Mouse (Mus musculus): ENCODE results near the gene Gpr107.
"Not testable (repeated sequence)": the region's sequence is repeated elsewhere in the genome, so short reads cannot be mapped to it uniquely, and the experiment has no call there.

Gene Gpr107

DNA sequence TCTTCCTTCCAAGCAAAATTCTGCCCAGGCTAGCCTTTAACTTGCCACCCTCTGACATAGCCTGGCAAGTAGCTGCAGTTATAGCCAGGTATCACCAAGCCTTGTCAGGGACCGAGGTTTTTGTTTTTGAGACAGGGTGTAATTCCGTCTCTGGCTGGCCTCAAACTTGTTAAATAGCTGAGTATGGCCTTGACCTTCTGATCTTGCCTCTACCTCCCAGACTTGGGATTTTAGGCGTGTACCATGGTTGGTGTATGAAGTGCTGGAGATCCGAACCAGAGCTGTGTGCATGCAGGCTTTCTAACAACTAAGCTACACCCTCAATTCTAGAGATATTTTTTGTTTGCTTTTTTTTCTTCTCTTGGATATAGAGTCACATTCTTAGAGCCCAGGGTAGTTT is 9.5 kb downstream of the Gpr107 start:
- no peak for DNase-seq

DNA sequence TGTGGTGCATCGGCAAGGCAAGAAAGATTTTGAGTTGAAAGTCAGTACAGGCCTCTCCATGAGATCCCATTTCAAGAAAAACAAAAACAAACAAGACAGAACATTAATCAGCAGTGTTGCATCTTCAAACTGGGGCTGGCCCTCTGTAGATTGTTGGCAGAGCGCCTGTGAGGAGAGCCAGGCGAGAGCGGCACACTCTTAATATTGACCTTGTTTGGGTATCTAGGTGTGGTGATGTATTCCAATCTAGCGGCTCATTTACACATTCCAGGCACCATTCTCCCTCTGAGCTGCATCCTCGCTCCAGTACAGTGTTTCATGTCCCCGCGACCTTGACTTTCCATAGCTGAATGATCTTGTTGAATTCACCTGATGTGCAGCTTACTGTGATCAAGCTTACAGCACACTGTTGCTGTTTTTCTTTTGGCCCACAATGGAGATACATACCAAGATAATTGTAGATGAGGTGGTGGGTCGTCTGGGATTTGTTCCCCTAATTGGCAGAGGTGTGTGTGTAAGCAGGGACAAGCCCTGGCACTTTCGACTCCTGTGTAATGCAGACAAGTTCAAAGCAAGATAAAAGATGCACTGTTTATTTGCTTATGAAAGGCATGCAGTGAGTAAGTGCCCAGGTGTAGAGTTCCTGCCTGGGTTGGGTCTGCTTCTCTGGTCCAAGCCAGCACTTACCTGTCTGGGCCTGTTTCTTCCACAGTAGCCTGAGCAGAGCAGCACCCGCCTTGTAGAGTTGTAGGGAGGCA is 11.4 kb downstream of the Gpr107 start:
- no peak for DNase-seq

DNA sequence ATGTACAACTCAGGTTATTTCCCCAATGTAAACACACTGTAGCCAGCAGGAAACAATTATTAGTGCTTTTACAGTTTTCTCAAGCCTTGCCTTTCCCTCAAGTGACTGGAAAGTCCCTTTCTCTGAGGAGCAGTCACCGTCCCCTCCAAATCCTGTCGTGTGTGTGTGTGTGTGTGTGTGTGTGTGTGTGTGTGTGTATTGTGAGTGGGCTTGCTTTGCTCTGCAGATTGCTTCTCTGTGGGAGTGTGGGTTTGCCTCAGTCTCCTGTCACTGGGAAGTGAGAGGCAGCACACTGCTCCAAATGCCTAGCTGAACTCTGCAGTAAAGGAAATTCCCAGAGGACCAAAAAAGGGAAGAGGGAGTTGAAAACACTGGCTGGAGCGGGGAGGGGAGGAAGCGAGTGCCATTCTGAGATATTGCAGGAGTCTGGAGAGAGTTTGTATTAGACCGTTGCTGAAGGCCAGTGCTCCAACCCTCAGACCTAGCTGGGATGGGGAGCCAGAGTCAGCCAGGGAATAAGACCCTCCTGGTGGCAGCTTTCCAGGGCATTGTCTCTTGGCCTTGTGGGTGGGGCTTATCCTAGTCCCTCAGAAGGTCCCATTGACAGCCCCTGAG is 12.8 kb downstream of the Gpr107 start:
- DNase-seq: peak in 1 of 2 experiments; percentile 23

DNA sequence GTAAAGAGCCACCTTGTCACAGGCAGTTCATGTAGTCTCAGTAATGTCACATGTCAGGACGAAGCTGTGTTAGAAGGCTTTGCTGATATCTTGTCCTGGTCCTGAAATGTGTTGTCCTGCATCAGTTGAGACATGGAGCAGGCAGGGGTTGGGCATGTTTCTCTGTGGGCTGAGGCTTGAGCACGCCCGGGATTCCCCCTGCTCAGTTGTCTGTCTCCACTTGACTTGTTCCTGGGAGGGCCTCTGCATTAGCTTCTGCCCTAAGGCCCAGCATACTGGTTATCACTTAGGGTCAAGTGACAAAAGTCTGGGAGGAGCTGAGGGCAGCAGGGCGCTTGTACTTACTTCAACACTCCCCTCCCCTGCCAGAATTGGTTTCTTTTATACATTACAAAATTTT is 13.4 kb downstream of the Gpr107 start:
- peak; percentile 17 to 32 for DNase-seq

DNA sequence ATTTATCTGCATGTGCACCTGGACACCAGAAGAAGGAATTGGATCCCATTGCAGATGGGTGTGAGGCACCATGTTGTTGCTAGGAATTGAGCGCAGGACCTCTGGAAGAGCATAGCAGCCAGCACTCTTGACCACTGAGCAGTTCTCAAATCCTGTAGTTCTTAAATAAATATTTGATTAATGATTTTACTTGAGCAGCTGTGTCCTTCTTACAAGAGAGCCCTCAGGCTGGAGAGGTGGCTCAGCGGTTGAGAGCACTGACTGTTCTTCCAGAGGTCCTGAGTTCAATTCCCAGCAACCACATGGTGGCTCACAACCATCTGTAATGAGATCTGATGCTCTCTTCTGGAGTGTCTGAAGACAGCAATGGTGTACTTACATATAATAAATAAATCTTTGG is 15.5 kb downstream of the Gpr107 start:
- not testable (repeated sequence) for DNase-seq

DNA sequence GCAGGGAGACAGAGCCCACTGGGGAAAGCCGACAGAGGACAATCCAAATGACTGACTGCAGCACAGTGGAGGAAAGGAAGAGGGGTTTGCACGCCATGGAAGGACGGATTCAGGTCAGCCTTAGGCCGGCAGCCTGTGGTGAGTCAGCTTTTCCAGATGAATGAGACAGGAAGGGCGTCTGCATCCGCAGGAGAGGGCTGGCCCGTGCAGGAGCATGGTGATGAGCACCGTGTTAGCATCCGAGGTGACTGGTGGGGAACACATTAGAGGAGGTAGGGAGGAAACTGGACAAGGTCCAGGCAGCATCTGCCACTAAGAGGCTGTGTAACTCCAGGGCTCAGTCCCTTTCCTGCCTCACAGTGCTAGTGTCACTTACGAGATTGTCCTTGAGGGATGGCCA is 16.9 kb downstream of the Gpr107 start:
- no peak for DNase-seq

DNA sequence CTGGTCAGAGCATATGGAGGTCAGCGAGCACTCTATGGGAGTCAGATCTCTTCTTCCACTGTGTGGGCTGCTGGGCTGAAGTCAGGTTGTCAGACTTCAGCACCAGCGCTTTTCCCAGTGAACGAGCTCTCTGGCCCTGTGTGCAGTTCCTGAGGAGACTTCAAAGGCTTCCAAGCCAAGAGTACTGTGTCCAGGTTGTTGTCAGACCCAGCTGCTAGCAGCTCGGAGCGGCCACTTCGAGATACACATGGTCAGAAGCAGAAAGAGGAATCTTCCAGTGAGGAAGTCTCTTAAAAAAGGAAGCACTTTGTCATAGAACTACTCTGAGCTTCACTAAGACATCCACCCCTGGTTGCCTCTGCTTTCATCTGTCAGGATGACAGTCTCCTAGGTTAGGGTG is 18.0 kb downstream of the Gpr107 start:
- DNase-seq: no peak

DNA sequence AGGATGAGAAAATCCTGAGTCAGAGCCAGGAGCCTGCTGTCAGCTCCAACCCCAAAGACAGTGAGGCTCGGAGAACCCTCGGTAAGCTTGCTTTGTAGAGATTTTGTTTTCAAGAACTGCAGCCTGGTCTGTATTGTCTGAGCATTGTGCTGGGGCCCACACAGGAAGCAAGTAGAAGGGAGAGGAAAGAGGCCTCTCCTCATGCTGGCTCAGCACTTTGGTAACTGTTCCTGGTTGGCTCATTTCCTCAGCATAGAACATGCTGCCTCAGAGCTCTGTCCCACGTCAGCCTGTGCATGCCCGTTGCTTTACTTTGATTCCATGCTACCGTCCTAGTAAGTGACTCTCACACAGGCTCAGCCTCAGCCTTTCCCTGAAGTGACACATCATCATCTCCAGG is 19.9 kb downstream of the Gpr107 start:
- no peak for DNase-seq

DNA sequence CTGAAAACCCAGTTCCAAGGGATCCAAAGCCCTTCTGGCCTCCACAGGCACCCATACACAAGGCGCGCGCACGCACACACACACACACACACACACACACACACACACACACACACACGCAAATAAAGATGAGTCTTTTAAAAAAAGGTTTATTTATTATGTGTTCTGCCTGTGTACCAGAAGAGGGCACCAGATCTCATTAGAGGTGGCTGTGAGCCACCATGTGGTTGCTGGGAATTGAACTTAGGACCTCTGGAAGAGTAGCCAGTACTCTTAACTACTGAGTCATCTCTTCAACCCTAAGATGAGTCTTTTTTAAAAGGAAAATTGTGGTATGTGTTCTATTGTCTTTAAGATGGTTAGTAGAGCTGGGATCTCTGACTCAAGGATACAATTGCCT is 20.4 kb downstream of the Gpr107 start:
- DNase-seq: no peak

DNA sequence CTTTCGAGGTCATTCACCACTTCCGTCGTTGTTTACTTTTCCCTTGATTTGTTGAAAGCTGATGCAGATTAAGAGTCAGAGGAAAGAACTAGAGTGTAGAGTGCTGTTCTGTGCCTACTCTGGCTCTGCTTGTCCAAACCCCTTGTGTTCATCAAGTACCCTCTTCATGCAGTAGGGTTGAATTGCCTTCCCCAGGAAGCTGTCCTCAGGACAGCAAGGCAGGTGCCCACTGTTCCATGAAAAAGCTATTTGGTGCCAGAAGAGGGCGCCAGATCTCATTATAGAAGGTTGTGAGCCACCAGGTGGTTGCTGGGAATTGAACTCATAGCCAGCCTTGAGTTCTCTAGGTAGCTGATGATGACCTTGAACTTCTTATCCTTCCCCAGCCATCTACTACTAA is 21.2 kb downstream of the Gpr107 start:
- DNase-seq: no peak

DNA sequence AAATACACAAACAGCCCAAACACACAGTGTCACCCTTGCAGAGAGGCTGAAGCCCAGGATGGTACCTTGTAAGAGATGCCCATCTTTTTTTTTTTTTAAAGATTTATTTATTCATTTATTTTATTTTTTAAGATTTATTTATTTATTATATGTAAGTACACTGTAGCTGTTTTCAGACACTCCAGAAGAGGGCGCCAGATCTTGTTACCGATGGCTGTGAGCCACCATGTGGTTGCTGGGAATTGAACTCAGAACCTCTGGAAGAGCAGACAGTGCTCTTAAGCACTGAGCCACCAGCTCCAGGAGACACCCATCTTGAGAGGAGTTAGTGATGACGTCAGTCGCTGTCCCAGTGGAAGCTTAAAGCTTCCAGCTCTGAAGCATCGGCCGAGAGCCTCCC is 26.5 kb downstream of the Gpr107 start:
- peak in 1 of 2 experiments; percentile 27 for DNase-seq

DNA sequence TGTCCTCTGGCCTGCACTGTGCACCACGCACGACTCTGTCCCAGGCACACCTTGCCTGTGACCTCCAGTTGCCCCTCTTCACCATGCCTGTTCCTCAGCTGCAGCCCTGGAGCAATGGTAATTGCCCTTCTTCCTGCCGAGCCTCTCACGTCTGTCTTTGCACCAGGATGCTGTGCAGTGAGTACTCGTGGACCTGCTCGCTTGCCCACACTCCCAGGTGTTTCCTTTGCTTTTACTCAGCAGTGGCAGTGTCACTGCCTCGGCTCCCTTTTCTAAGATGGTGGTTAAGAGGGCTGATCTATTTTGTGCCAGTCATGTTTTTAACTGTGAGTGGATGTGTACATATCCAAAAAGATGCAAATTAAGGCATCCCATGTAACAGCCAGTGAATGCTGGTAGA is 27.4 kb downstream of the Gpr107 start:
- no peak for DNase-seq

DNA sequence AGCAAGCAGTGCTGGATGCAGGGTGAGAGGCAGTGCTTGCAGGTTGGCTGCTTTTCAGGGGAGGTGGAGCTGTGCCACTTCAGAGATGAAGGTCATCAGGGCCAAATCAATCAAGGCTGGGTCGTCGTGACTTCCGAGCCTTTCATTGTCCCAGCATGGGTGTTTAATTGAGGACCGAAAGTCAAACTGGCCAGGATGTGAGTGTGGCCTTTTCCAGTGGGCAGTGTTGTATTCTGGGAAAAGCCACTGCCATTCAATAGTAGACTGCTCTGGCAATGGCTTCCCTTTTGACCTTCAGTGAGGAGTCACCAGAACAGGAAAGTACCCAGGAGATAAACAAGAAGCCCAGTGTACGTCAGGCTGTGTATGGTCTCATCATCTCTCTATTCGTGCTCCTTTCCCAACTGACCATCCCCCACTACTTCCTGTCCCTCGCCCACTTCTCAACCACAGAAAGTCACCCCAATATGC is 28.0 kb downstream of the Gpr107 start:
- no peak for DNase-seq

DNA sequence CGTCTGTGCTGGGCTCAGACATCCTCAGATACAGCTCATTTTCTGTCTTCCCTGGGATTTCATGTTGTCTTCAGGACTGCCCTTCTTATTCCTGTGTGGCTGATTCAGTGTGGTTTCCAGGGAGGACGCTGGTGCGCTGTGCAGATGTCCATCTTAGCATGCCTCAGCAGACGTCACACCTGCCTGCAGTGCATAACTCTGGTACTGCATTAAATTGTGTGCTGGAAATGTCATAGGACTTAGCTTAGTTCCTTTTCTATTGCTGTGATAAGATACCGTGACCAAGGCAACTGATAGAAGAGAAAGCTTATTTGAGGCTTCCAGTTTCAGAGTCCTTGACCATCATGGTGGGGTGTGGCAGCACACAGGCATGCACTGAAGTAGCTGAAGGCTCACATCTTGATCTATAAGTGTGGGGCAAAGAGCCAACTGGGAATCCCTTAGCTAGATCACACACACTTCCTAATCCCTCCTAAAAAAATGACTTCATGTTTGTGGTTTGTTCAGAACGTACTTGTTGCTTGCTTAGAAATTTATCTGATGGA is 30.7 kb downstream of the Gpr107 start:
- DNase-seq: no peak

DNA sequence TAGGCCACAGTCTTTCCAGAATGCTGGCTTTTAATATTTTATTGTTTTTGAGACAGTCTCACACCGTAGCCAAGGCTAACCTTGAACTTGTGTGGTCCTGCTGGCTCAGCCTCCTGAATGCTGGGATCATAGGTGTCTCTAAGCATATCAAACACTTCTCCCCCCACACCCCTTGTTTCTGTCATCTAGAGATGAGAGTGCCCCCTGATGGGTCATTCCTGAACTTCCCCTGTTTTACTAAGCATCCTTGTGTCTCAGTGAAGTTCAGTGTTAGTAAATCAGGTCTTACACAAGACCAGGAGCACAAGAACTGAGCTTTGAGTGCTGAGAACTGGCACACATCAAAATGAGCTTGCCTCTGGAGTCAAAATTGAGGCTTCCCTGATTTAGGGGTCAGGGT is 31.7 kb downstream of the Gpr107 start:
- peak in 1 of 2 experiments; percentile 26 for DNase-seq

DNA sequence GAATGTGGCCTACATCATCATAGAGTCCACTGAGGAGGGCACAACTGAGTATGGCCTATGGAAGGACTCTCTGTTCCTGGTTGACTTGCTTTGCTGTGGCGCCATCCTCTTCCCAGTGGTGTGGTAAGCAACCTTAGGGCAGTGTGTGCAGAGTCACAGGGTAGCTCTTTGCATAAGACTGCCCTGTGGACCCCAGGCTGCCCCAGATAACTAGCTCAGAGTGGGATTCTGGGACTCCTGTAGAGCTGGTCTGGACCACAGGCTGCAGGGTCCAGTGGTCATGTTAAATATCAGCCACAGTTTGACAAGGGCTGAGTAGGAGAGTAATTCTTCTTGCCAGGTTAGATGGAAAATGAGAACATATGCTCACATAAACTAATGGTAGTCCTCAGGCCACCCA is 36.6 kb downstream of the Gpr107 start:
- no peak for DNase-seq

DNA sequence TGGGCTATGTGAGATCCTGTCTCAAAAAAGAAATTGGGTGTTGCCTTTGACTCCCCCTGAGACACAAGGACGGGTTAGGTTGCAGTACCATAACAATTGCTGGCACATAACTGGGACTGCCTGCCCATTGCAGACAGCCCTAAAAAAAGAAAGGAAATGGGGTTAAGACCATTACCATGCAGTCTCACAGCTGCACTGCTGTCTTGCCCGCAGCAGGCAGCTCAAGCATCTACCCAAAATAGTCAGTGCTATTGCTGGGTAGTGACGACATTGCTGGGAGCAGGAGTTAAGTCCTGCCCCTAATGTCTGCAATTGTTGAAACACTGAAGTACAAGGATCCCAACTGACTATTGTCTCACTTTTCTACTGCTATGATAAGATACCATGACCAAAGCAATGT is 37.5 kb downstream of the Gpr107 start:
- DNase-seq: no peak

DNA sequence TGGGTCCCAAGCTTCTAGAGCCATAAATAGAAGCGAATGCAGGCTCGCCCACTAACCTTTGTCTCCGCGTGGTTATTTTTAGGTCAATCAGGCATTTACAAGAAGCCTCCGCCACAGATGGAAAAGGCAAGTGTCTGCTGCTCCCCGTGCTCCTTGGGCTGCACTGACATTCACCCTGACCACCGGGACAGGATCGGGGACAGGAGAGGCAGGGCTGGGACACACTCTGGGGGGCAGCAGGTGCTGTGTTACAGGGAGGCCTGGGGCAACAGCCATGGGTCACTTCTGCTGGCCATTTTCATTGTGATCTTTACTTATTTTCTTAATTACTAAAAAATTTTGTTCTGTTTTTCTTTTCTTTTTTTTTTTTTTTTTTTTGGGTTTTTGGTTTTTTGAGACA is 39.6 kb downstream of the Gpr107 start:
- no peak for DNase-seq

DNA sequence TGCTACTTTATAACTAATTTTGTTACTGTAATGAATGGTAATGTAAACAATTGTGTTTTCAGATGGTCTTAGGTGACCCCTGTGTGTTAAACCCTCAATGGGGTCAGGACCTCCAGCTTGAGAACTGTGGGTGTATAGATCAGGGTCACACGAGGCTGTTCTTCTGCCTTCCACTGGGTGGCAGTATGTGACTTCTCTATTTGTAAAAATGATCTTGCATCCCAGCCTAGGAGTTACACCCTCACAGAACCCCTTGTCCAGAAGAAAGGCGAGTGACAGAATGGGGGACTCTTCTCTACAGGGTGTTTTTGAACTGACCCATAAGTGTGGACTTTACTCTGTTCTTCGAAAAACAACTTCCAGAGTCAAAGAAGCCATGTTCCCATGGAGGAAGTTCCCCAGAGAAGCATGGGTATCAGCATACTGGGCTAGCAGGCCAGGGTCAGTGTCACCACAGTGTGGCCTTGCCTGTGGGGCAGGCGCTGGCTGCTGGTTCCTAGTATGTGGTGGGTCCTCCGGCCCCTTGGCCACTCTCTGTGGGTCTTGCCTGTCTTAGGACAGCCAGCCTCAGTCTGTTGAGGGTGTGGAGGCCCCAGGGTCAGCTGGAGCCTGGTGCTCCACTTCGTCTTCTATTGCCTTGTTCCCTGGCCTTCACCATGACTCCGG is 42.4 kb downstream of the Gpr107 start:
- peak in 1 of 2 experiments; percentile 21 for DNase-seq

DNA sequence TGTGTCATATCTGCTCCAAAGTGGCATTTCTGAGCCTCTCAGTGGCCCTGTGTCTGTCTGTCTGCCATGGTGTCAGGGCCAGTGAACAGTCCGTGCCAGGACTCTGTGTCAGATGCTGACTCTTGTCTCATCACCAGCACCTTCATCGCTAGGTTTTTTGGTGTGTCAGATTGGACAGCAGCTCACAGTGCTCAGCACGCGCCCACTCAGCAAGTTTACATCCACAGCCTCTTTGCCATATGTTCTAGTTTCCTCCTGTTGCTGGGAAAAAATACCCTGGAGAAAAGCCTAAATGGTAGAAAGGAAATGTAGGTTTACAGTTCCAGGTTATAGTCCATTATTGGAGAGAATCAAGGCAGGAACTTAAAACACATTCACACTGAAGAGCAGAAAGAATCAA is 46.5 kb downstream of the Gpr107 start:
- no peak for DNase-seq

DNA sequence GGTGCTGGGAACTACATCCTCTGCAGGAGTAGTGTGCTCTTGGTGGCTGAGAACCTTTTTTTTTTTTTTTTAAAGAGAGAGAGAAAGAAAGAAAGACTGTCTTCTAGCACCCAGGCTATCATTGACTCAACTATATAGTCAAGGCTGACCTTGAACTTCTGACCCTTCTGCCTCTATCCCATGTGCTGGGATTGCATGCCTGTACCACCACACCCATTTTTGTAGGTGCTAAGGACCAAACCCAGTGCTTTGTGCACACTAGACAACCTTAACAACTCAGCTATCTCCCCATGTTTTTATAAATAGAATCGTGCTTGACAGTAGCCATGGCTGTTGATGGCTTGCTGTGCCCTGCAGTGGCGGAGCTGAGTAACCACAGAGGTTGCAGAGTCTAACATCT is 47.9 kb downstream of the Gpr107 start:
- no peak for DNase-seq

DNA sequence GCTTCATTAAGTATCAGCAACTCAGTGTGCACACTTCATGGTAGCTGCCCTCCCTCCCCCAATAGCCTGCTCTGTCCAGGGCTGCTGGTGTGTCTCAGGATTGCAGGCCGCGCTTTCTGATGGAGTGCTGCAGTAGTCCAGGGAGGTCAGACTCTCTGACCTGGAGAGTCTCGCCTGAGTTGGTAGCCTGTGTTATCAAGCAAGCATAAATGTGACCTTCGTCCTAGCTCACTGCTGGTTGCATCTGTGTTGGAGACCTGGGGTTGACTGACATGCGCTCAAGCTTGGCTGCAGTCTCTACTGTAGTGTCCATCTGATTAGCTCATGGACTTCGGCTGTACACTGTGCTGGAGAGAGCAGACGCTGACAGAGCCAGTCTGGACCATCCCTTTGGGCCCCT is 49.7 kb downstream of the Gpr107 start:
- DNase-seq: no peak

DNA sequence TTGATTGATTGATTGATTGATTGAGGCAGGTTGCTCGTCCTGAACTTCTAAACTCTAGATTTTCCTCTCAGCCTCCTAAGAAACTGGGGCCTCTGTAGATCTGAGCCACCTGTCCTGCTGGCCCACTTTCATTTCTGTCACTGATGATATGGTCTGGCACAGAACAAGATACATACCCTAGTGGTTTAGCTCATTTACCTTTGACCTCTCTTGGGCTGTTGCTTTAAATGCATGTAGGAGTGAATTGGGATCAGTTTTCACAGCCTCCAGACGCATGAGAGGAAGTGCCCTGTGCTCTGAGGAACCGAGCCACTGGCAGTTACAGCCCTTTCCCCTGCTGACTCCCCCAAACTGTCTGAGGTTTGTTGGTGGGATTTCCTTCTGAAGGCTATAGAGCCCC is 50.2 kb downstream of the Gpr107 start:
- no peak for DNase-seq

DNA sequence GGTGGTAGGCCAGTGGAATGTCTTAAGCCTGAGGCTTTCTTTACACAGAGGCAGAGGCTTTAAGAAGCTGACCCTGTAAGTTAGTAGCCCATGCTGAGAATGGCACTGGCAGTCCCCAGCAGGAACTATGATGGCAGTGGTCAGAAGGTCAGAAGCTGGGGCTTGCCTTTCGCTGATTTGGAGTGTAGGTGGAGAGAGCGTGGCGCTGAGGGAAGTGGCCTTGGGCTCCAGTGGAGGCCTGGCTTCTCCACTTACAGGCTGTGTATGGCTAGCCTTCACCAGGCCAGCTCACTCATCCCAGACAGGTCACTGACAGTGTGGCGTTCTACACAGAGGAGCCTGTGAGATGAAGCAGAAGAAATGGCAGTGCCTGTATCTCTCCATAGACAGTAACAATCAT is 50.8 kb downstream of the Gpr107 start:
- DNase-seq: no peak

All from spleen, adult 18-20 months (tissue).